Mouse (Mus musculus) heart, embryonic 10.5 days (tissue): ENCODE data around the gene Mlip. TPM values are rescaled to one million over a fixed set of nuclear protein-coding genes. Genes with fewer than 3 reads are reported as not detected.

Experiments
- DNase-seq: peaks from one replicate; pipeline ENCODE4 v3.0.0-alpha.2; 2017; ENCODE audit warnings: low spot score
- H3K27ac ChIP-seq: fragments of 300-500 bp; sonication (generic); 2 replicates; pipeline ENCODE4 v1.5.1; 2016; ENCODE audit warnings: mild to moderate bottlenecking
- H3K27me3 ChIP-seq: fragments of 300-500 bp; sonication (generic); 2 replicates; pipeline ENCODE4 v1.6.1; 2016; ENCODE audit warnings: mild to moderate bottlenecking; ENCODE audit not compliant: poor library complexity, insufficient read depth, severe bottlenecking
- H3K36me3 ChIP-seq: fragments of 300-500 bp; sonication (generic); 2 replicates; pipeline ENCODE4 v1.6.1; 2016; ENCODE audit warnings: mild to moderate bottlenecking, moderate library complexity
- H3K4me1 ChIP-seq: fragments of 300-500 bp; sonication (generic); 2 replicates; pipeline ENCODE4 v1.6.1; 2016; ENCODE audit warnings: mild to moderate bottlenecking
- H3K4me3 ChIP-seq: fragments of 300-500 bp; sonication (generic); 2 replicates; pipeline ENCODE4 v1.5.1; 2016; ENCODE audit warnings: mild to moderate bottlenecking, moderate library complexity
- H3K9me3 ChIP-seq: fragments of 300-500 bp; sonication (generic); 2 replicates; pipeline ENCODE4 v1.6.1; 2016; ENCODE audit warnings: mild to moderate bottlenecking, moderate library complexity
- WGBS: fragments of 180-500 bp; shearing (Covaris S2); methylation state at CpG from one replicate; pipeline ENCODE4 v1.1.7; 2016; 5-methylcytosine and 5-hydroxymethylcytosine counted together
- polyA plus RNA-seq: library from polyadenylated mRNA; unstranded; fragments of >200 nt; fragmentation: Nextera tagmentation; extraction: Ambion mirVana; gene quantifications from 2 replicates; pipeline ENCODE4 v1.2.1, GENCODE M21; 2016

Mlip gene
- polyA plus RNA-seq, 1 experiment from 2014 or later = 38.6 TPM

- no peaks in the 10 kb centered on the region for H3K27me3 ChIP-seq
- no peak overlapping the region for H3K4me3 ChIP-seq
- no peak overlapping the region for H3K27ac ChIP-seq
- no peaks in the 10 kb centered on the region for H3K36me3 ChIP-seq
- no peak for DNase-seq
- no peaks in the 10 kb centered on the region for H3K9me3 ChIP-seq
- 35% methylated on average over 4 of the region's 4 CpGs for WGBS
- peaks cover 12% of the 10 kb centered on the region for H3K4me1 ChIP-seq
These were observed 93.7 kb downstream of the Mlip start for GRCm38 (mm10) chr9:77259052-77259451.

DNA sequence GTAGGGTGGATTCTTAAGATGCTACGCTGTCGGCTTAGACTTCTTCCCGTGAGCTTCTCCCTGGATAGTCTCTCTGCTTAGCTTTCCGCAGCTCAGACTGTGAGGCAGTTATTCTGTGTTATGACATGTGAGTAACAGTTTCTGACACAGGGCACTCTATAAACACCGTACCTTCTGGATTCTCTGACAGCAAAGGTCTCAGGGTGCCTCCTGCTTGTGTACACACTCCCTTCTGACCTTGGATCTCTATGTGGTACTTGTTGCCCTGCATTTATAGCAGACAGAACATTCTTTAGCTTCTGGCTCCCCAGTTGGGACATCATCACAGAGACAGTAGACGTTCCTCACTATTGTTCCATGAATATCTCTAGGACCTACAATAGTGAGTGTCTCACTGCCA, 94.5 kb downstream of the Mlip start:
- H3K36me3 ChIP-seq = no peaks in the 10 kb centered on the region
- WGBS = 87% methylated on average over 6 of the region's 6 CpGs
- H3K4me3 ChIP-seq = no peak overlapping the region

DNA sequence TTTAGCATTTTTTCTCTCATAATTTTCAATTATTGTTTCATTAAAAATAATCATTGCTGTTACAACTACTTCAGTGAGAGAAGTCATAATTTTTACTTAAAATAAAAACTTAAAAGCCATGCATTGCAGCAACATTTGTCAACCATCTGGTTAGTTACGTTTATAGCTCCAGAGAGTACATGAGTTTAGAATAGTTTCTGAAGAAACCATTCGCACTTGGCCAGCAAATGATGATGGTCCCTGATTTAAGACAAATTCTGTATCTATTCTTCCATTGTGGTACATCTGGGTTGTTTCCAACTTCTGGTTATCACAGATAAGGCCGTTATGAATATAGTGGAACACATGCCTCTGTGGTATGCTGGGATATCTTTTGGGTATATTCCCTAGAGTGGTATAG, 98.3 kb downstream of the Mlip start:
- Histone ChIP-seq H3K27ac (no peak overlapping the region), H3K4me1 (peaks cover 12% of the 10 kb centered on the region), H3K36me3 (peaks cover under 1% of the 10 kb centered on the region; the same call in 1 of the 2 replicates), H3K4me3 (no peak overlapping the region), H3K9me3 (no peaks in the 10 kb centered on the region), H3K27me3 (no peaks in the 10 kb centered on the region)
- WGBS = 91% methylated on average over 3 of the region's 3 CpGs
- DNase-seq = no peak

More for the DNA sequence above, 94.5 kb downstream of the Mlip start:
- H3K27ac ChIP-seq = no peak overlapping the region
- H3K27me3 ChIP-seq = no peaks in the 10 kb centered on the region
- DNase-seq = no peak
- no peaks in the 10 kb centered on the region for H3K9me3 ChIP-seq
- peaks cover 12% of the 10 kb centered on the region for H3K4me1 ChIP-seq

DNA sequence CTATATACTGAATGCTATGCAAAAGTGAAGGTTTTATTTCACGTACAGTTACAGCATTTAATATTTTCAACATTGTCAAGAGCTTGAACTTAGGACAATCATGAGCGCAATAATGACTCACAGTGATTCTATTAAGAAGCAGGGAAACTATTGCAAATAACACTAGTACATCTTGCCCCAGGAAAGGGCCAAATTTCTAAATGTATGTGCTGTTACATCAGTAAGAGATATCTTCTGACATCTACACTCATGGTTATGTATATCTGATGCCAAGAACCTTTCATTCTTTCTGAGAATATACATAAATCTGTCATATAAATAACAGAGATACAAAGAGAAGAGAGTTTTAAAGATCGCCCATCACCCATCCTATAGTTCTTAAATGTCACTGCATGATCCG, 100.0 kb downstream of the Mlip start:
- H3K27me3 ChIP-seq = no peaks in the 10 kb centered on the region
- DNase-seq = no peak
- no peak overlapping the region for H3K27ac ChIP-seq
- H3K9me3 ChIP-seq = no peaks in the 10 kb centered on the region
- no peak overlapping the region for H3K4me3 ChIP-seq
- peaks cover 7% of the 10 kb centered on the region; the same call in 1 of the 2 replicates for H3K36me3 ChIP-seq
- no peaks in the 10 kb centered on the region for H3K4me1 ChIP-seq
- WGBS = 89% methylated on average over 4 of the region's 4 CpGs

- DNase-seq = no peak
- H3K36me3 ChIP-seq = peaks cover 7% of the 10 kb centered on the region; the same call in 1 of the 2 replicates
- H3K4me1 ChIP-seq = no peaks in the 10 kb centered on the region
- H3K27me3 ChIP-seq = no peaks in the 10 kb centered on the region
- H3K27ac ChIP-seq = no peak overlapping the region
- H3K4me3 ChIP-seq = no peak overlapping the region
- no peaks in the 10 kb centered on the region for H3K9me3 ChIP-seq
- 80% methylated on average over 7 of the region's 7 CpGs for WGBS
These were observed 100.6 kb downstream of the Mlip start for GRCm38 (mm10) chr9:77252134-77252533.

GRCm38 (mm10) chr9:77251511-77252112, 101.2 kb downstream of the Mlip start:
- Histone ChIP-seq H3K27ac (no peak overlapping the region), H3K4me3 (no peak overlapping the region), H3K36me3 (peaks cover 7% of the 10 kb centered on the region; the same call in 1 of the 2 replicates), H3K9me3 (no peaks in the 10 kb centered on the region), H3K4me1 (no peaks in the 10 kb centered on the region), H3K27me3 (no peaks in the 10 kb centered on the region)
- WGBS = 76% methylated on average over 16 of the region's 18 CpGs
- no peak for DNase-seq

DNA sequence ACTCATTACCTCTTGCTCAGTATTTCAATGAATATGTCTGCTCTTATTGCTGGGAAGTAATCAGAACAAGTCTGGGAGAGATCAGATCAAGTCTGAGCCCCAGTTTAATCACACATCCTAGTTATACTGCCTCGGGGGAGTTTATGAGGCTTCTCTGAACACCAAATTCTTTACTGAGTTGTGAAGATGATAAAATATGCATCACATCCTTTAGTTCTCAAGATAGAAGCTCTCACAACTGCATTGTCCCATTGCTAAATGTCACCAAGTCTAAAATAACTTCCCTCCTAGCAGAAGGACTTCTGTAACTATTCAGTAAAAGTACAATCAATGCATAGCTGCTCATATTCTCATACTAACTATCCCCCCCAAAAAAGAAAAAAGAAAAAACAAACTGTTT, 154.5 kb downstream of the Mlip start:
- H3K27ac ChIP-seq = no peak overlapping the region
- H3K4me3 ChIP-seq = no peak overlapping the region
- no peaks in the 10 kb centered on the region for H3K9me3 ChIP-seq
- no peaks in the 10 kb centered on the region for H3K4me1 ChIP-seq
- H3K36me3 ChIP-seq = peaks cover 7% of the 10 kb centered on the region; the same call in 1 of the 2 replicates
- DNase-seq = no peak
- H3K27me3 ChIP-seq = no peaks in the 10 kb centered on the region
- 47% methylated on average over 1 of the region's 1 CpGs for WGBS

GRCm38 (mm10) chr9:77179486-77179885, 173.3 kb downstream of the Mlip start:
- no peak for DNase-seq
- Histone ChIP-seq H3K27me3 (no peaks in the 10 kb centered on the region), H3K4me1 (no peaks in the 10 kb centered on the region), H3K4me3 (no peak overlapping the region), H3K36me3 (no peaks in the 10 kb centered on the region), H3K27ac (no peak overlapping the region), H3K9me3 (no peaks in the 10 kb centered on the region)
- WGBS = 87% methylated on average over 3 of the region's 3 CpGs

DNA sequence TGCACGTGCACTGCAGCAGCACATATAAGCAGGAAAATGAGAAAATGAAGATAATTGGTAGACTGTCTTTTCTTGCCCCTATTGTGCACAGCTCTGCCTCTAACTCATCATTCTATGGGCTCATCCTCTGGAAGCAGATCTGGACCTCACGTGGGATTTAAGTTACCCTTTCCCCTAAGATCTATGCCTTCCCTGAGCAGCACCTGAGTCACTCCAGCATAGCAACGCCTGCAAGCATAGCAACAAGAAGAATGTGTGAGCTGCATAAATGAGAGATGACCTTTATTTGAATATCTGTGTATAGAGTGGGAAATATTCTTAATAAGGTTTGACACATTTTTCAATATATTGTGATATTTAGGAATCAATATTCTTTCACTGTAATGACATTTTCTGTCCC, 176.9 kb downstream of the Mlip start:
- no peak overlapping the region for H3K4me3 ChIP-seq
- no peak for DNase-seq
- H3K27ac ChIP-seq = no peak overlapping the region
- H3K9me3 ChIP-seq = no peaks in the 10 kb centered on the region
- no peaks in the 10 kb centered on the region for H3K27me3 ChIP-seq
- H3K36me3 ChIP-seq = 0 out of 2 replicates have a peak, but pooled peaks cover 3% of the 10 kb centered on the region
- no peaks in the 10 kb centered on the region for H3K4me1 ChIP-seq
- WGBS = 81% methylated on average over 3 of the region's 3 CpGs

- no peak for DNase-seq
- H3K9me3 ChIP-seq = no peaks in the 10 kb centered on the region
- H3K36me3 ChIP-seq = 0 out of 2 replicates have a peak, but pooled peaks cover 3% of the 10 kb centered on the region
- 64% methylated on average over 5 of the region's 5 CpGs for WGBS
- no peaks in the 10 kb centered on the region for H3K4me1 ChIP-seq
- no peak overlapping the region for H3K27ac ChIP-seq
- H3K27me3 ChIP-seq = no peaks in the 10 kb centered on the region
- H3K4me3 ChIP-seq = no peak overlapping the region
These were observed 180.7 kb downstream of the Mlip start for GRCm38 (mm10) chr9:77172044-77172443.

DNA sequence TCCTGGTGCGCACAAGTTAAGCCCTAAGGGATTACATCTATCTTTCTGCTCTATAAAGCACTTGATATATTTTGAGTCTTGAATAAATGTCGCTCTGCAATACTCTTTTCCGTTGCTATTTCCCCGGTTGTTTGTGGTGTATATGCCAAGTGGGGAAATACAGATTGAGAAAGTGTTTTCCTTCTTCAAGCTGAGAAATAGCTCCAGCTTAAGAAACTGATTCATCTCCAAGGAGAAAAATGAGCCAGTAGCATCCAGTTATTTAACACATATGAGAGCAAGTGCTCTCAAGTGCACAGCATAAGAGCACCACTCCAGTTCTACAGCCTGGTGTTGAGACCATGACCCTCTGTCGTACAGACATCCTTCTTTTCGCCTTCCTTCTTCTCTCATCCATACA, 186.9 kb downstream of the Mlip start:
- Histone ChIP-seq H3K36me3 (0 out of 2 replicates have a peak, but pooled peaks cover 3% of the 10 kb centered on the region), H3K27ac (no peak overlapping the region)
- WGBS = 85% methylated on average over 6 of the region's 6 CpGs

DNA sequence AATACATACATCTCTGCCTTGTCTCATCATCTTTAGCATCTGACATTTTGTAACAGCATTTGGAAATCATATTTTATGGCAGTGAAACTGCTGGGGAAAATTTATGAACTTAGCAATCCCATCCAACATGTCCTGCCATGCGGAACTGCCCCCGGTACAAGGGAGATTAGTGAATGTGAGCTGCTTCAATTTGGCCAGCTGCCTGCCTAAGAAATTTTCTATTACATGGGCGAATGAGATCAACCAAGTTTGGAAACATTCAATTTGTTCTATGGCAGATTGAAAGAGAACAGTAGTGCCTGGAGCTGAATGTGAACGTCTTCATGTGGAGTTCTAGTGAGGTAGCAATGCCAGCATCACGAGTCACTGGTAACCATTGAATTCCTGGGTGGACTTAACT, 191.0 kb downstream of the Mlip start:
- Histone ChIP-seq H3K9me3 (no peaks in the 10 kb centered on the region), H3K4me1 (no peaks in the 10 kb centered on the region), H3K27me3 (no peaks in the 10 kb centered on the region), H3K27ac (no peak overlapping the region), H3K36me3 (peaks cover 8% of the 10 kb centered on the region; the same call in 1 of the 2 replicates), H3K4me3 (no peak overlapping the region)
- WGBS = 86% methylated on average over 5 of the region's 5 CpGs
- DNase-seq = no peak

More for the DNA sequence above, 186.9 kb downstream of the Mlip start:
- Histone ChIP-seq H3K27me3 (no peaks in the 10 kb centered on the region), H3K4me3 (no peak overlapping the region), H3K4me1 (no peaks in the 10 kb centered on the region), H3K9me3 (no peaks in the 10 kb centered on the region)
- DNase-seq = no peak

DNA sequence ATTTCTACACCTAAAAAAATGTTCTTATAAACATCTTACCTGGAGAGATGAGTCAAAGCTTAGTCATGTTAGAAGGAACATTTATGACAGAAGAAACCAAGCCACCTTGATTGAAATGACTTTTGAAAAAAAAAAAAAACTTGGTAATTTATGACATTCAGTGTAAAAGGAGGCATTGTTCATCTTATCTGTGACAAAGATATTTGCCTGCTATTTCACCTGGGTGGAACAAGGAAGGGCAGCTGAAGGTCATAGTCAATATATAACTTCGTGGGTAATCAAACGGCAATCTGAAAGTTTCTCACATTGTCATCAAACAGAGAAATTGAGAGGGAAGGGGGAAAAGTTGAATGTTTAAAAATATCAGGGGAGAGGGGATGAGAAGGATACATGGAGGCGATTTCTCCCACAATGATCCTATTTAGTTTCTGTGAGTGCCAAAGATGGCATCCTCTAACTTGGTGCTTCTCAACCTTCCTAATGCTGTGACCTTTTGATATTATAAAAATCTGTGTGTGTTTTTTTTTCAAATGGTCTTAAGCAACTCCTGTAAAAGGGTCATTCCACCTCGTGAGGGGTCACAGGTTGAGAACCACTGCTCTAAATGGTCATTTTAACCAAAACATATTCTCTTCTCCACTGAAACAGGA, 192.4 kb downstream of the Mlip start:
- H3K36me3 ChIP-seq = peaks cover 8% of the 10 kb centered on the region; the same call in 1 of the 2 replicates
- H3K4me1 ChIP-seq = no peaks in the 10 kb centered on the region
- H3K4me3 ChIP-seq = no peak overlapping the region
- no peaks in the 10 kb centered on the region for H3K27me3 ChIP-seq
- no peak overlapping the region for H3K27ac ChIP-seq
- H3K9me3 ChIP-seq = no peaks in the 10 kb centered on the region
- no peak for DNase-seq
- 80% methylated on average over 4 of the region's 4 CpGs for WGBS
